Comparison of ENCODE assay signal across 8 mouse cellular contexts in genomic region chr2:152829367-152829881, GRCm38 (mm10). TPM values are rescaled to one million over a fixed set of nuclear protein-coding genes. Genes with fewer than 3 reads are reported as not detected.
DNase-seq lines count a peak whose midpoint lies in the region; ATAC-seq and TF ChIP-seq lines count a peak whose summit lies in the region.

No protein-coding gene starts in this region.

- peaks cover 50% of the 10 kb centered on the region for H3K4me1 ChIP-seq in embryonic facial prominence, embryonic 13.5 days
- peaks cover 52% of the 10 kb centered on the region for H3K4me1 ChIP-seq in hindbrain, embryonic 15.5 days (replicated peaks)
- peaks cover 37% of the 10 kb centered on the region for H3K4me1 ChIP-seq in limb, embryonic 14.5 days (ENCODE audit: control insufficient read depth, insufficient read depth, low read length)
- peaks cover 47% of the 10 kb centered on the region for H3K4me1 ChIP-seq in neural tube, embryonic 14.5 days (ENCODE audit: control insufficient read depth, insufficient read depth, low read length)

- no peak for ATAC-seq in embryonic facial prominence, embryonic 13.5 days (ENCODE audit: insufficient number of reproducible peaks, insufficient read depth, low FRiP score, low TSS enrichment, low read depth)
- ATAC-seq in hindbrain, embryonic 15.5 days (ENCODE audit: low FRiP score, low read depth) = no peak
- ATAC-seq in limb, embryonic 14.5 days (ENCODE audit: low FRiP score, low read depth) = no peak
- no peak for ATAC-seq in neural tube, embryonic 14.5 days (ENCODE audit: low read depth)
- no peak for ATAC-seq in activated CD4-positive, CD25-positive, alpha-beta regulatory T cell, adult 4 months

- H3K27ac ChIP-seq in embryonic facial prominence, embryonic 13.5 days = peak overlapping the region; percentile 99; the same call in 1 of the 2 replicates
- H3K27ac ChIP-seq in hindbrain, embryonic 15.5 days (replicated peaks) = peak overlapping the region; percentile 97
- H3K27ac ChIP-seq in limb, embryonic 14.5 days (replicated peaks; ENCODE audit: low read depth, low read length) = 0 out of 2 replicates have a peak overlapping the region, but pooled peaks have one; percentile 96
- peak overlapping the region; percentile 94; the same call in 1 of the 2 replicates for H3K27ac ChIP-seq in neural tube, embryonic 14.5 days (ENCODE audit: low read depth, low read length)

- H3K36me3 ChIP-seq in embryonic facial prominence, embryonic 13.5 days = peaks cover 9% of the 10 kb centered on the region; the same call in 1 of the 2 replicates
- no peaks in the 10 kb centered on the region for H3K36me3 ChIP-seq in hindbrain, embryonic 15.5 days
- H3K36me3 ChIP-seq in limb, embryonic 14.5 days (ENCODE audit: control insufficient read depth, insufficient read depth, low read length) = no peaks in the 10 kb centered on the region
- no peaks in the 10 kb centered on the region for H3K36me3 ChIP-seq in neural tube, embryonic 14.5 days (ENCODE audit: control insufficient read depth, insufficient read depth, low read length)

- H3K9ac ChIP-seq in embryonic facial prominence, embryonic 13.5 days = peak overlapping the region; percentile 91
- peak overlapping the region; percentile 81 for H3K9ac ChIP-seq in hindbrain, embryonic 15.5 days
- H3K9ac ChIP-seq in limb, embryonic 14.5 days (ENCODE audit: low read depth, low read length, severe bottlenecking) = peak overlapping the region; percentile 86
- peak overlapping the region; percentile 83 for H3K9ac ChIP-seq in neural tube, embryonic 14.5 days (replicated peaks; ENCODE audit: low read depth, low read length)

- H3K4me3 ChIP-seq in embryonic facial prominence, embryonic 13.5 days = peak overlapping the region; percentile 73
- peak overlapping the region; percentile 71 for H3K4me3 ChIP-seq in hindbrain, embryonic 15.5 days
- H3K4me3 ChIP-seq in limb, embryonic 14.5 days (replicated peaks; ENCODE audit: low read length) = peak overlapping the region; percentile 76
- H3K4me3 ChIP-seq in neural tube, embryonic 14.5 days (ENCODE audit: low read depth, low read length) = peak overlapping the region; percentile 60

- peak overlapping the region; percentile 82 for H3K4me2 ChIP-seq in embryonic facial prominence, embryonic 13.5 days
- peak overlapping the region; percentile 80 for H3K4me2 ChIP-seq in hindbrain, embryonic 15.5 days
- peak overlapping the region; percentile 76 for H3K4me2 ChIP-seq in limb, embryonic 14.5 days (replicated peaks; ENCODE audit: low read depth, low read length, severe bottlenecking)
- peak overlapping the region; percentile 91 for H3K4me2 ChIP-seq in neural tube, embryonic 14.5 days (ENCODE audit: low read depth, low read length)

- WGBS in embryonic facial prominence, embryonic 13.5 days = 78% methylated on average over 23 of the region's 23 CpGs
- WGBS in hindbrain, embryonic 15.5 days = 48% methylated on average over 23 of the region's 23 CpGs
- 75% methylated on average over 23 of the region's 23 CpGs for WGBS in limb, embryonic 14.5 days
- 52% methylated on average over 23 of the region's 23 CpGs for WGBS in neural tube, embryonic 14.5 days

- H3K27me3 ChIP-seq in embryonic facial prominence, embryonic 13.5 days = no peaks in the 10 kb centered on the region
- H3K27me3 ChIP-seq in hindbrain, embryonic 15.5 days = no peaks in the 10 kb centered on the region
- H3K27me3 ChIP-seq in limb, embryonic 14.5 days (ENCODE audit: control insufficient read depth, insufficient read depth, low read length) = no peaks in the 10 kb centered on the region
- H3K27me3 ChIP-seq in neural tube, embryonic 14.5 days (ENCODE audit: control insufficient read depth, insufficient read depth, low read length) = no peaks in the 10 kb centered on the region

- no peak for TF ChIP-seq POLR2A in limb, embryonic 14.5 days (IDR thresholded peaks at IDR 0.05; ENCODE audit: borderline replicate concordance, extremely low read depth, insufficient read depth, insufficient read length)

- peak; percentile 41 to 64 for DNase-seq in adrenal gland, adult (ENCODE audit: inconsistent age in 2 of 2, low spot score in 1 of 2)
- no peak for DNase-seq in adrenal gland, postnatal 4 days (ENCODE audit: low spot score in 2 of 2)
- DNase-seq in 3T3-L1 (ENCODE audit: low read depth, low spot score) = peak; percentile 44
- no peak for DNase-seq in limb, embryonic 14.5 days (ENCODE audit: low spot score)

- no peaks in the 10 kb centered on the region for H3K9me3 ChIP-seq in embryonic facial prominence, embryonic 13.5 days
- H3K9me3 ChIP-seq in hindbrain, embryonic 15.5 days = no peaks in the 10 kb centered on the region
- no peaks in the 10 kb centered on the region for H3K9me3 ChIP-seq in limb, embryonic 14.5 days (ENCODE audit: control insufficient read depth, low read length)
- H3K9me3 ChIP-seq in neural tube, embryonic 14.5 days (ENCODE audit: control insufficient read depth, low read length) = no peaks in the 10 kb centered on the region

RNA-seq across cellular contexts. Expression of gene Bcl2l1, which starts 2.1 kb away (rescaled TPM):
- 10 to 100 TPM; 63.5 to 64.6 TPM for total RNA-seq in adrenal gland, postnatal 4 days (2021)
- 100 and 102 TPM in 2 replicates for polyA plus RNA-seq in embryonic facial prominence, embryonic 13.5 days (2015; fragmentation: Nextera tagmentation; extraction: Ambion mirVana)
- 145 and 155 TPM in 2 replicates for polyA plus RNA-seq in hindbrain, embryonic 15.5 days (2015; fragmentation: Nextera tagmentation; extraction: Ambion mirVana)
- polyA plus RNA-seq in limb, embryonic 14.5 days (2012; rRNA removed) = 46.8 and 54.3 TPM in 2 replicates
- 91.2 and 96.3 TPM in 2 replicates for polyA plus RNA-seq in limb, embryonic 14.5 days (2014; fragmentation: Nextera tagmentation; extraction: Ambion mirVana)
- 142 and 159 TPM in 2 replicates for polyA plus RNA-seq in neural tube, embryonic 14.5 days (2014; fragmentation: Nextera tagmentation; extraction: Ambion mirVana)
- 10 to 100 TPM; 52.4 to 59.9 TPM for polyA plus RNA-seq in activated CD4-positive, CD25-positive, alpha-beta regulatory T cell, adult 4 months (2017; shearing (Covaris generic))

RNA-seq across cellular contexts. Expression of gene Tpx2, which starts 18.3 kb away (rescaled TPM):
- 10 to 100 TPM; 31.7 to 39.7 TPM for total RNA-seq in adrenal gland, postnatal 4 days (2021)
- polyA plus RNA-seq in embryonic facial prominence, embryonic 13.5 days (2015; fragmentation: Nextera tagmentation; extraction: Ambion mirVana) = 86.4 and 86.6 TPM in 2 replicates
- 17.4 and 22.3 TPM in 2 replicates for polyA plus RNA-seq in hindbrain, embryonic 15.5 days (2015; fragmentation: Nextera tagmentation; extraction: Ambion mirVana)
- polyA plus RNA-seq in limb, embryonic 14.5 days (2012; rRNA removed) = 36.0 and 51.3 TPM in 2 replicates
- polyA plus RNA-seq in limb, embryonic 14.5 days (2014; fragmentation: Nextera tagmentation; extraction: Ambion mirVana) = 71.8 and 83.6 TPM in 2 replicates
- 7.5 and 12.6 TPM in 2 replicates for polyA plus RNA-seq in neural tube, embryonic 14.5 days (2014; fragmentation: Nextera tagmentation; extraction: Ambion mirVana)
- 10 to 100 TPM; 21.3 to 23.3 TPM for polyA plus RNA-seq in activated CD4-positive, CD25-positive, alpha-beta regulatory T cell, adult 4 months (2017; shearing (Covaris generic))

Comparison
In these comparisons a context has a peak if more than half of its experiments do, and no peak if none do; other contexts are left out.
1. DNase-seq: peak in adrenal gland, adult (2 of 2) and 3T3-L1 (single experiment); none in adrenal gland, postnatal 4 days (0 of 2) and limb, embryonic 14.5 days (single experiment).
2. Peak in every context shown above with its lines, with median percentiles within 50 percentile points of each other: H3K27ac ChIP-seq, H3K4me2 ChIP-seq, H3K4me3 ChIP-seq and H3K9ac ChIP-seq.